Mouse (Mus musculus) cerebellum, adult 2 months (tissue): ENCODE data around the gene Prap1. TPM values are rescaled to one million over a fixed set of nuclear protein-coding genes. Genes with fewer than 3 reads are reported as not detected.

Source experiments
- DNase-seq, 2 experiments: peaks; one replicate each; pipeline ENCODE4 v3.0.0; 2021
- H3K27ac ChIP-seq: fragments of 200-500 bp; 2 replicates; pipeline ENCODE4 v1.5.1; 2012; ENCODE audit warnings: low read length, control low read depth, inconsistent platforms; ENCODE audit not compliant: insufficient read depth
- H3K27me3 ChIP-seq: fragments of 200-500 bp; 2 replicates; pipeline ENCODE4 v1.6.1; 2012; ENCODE audit warnings: inconsistent platforms, mild to moderate bottlenecking, low read length, moderate library complexity; ENCODE audit not compliant: control insufficient read depth, insufficient read depth
- H3K4me1 ChIP-seq: fragments of 200-500 bp; 2 replicates; pipeline ENCODE4 v1.6.1; 2011; ENCODE audit warnings: low read length; ENCODE audit not compliant: control insufficient read depth, insufficient read depth
- H3K4me3 ChIP-seq: fragments of 200-500 bp; replicated peaks from 2 replicates; pipeline ENCODE3; 2011; ENCODE audit warnings: mild to moderate bottlenecking, low read depth, low read length, control low read depth; ENCODE audit not compliant: insufficient read depth
- CTCF ChIP-seq: fragments of 200-500 bp; IDR thresholded peaks from 2 replicates; pipeline ENCODE4 v1.5.1; 2011; ENCODE audit warnings: low read depth, mild to moderate bottlenecking, control low read depth, low read length, moderate library complexity, borderline replicate concordance; ENCODE audit not compliant: insufficient read depth
- POLR2A ChIP-seq: fragments of 200-500 bp; IDR thresholded peaks from 2 replicates; pipeline ENCODE4 v1.6.1; 2011; ENCODE audit warnings: low read length, control low read depth, borderline replicate concordance; ENCODE audit not compliant: insufficient read depth
- WGBS: fragments of 180-500 bp; shearing (Covaris S2); methylation state at CpG from one replicate; pipeline ENCODE4 v1.1.7; 2018; 5-methylcytosine and 5-hydroxymethylcytosine counted together
- polyA plus RNA-seq: library from polyadenylated mRNA; depleted of rRNA; stranded (reverse); fragments of >200 nt; gene quantifications from 2 replicates; pipeline ENCODE4 v1.2.3, GENCODE M21; 2012

The Prap1 gene
- polyA plus RNA-seq, 1 experiment, result not detected

DNA sequence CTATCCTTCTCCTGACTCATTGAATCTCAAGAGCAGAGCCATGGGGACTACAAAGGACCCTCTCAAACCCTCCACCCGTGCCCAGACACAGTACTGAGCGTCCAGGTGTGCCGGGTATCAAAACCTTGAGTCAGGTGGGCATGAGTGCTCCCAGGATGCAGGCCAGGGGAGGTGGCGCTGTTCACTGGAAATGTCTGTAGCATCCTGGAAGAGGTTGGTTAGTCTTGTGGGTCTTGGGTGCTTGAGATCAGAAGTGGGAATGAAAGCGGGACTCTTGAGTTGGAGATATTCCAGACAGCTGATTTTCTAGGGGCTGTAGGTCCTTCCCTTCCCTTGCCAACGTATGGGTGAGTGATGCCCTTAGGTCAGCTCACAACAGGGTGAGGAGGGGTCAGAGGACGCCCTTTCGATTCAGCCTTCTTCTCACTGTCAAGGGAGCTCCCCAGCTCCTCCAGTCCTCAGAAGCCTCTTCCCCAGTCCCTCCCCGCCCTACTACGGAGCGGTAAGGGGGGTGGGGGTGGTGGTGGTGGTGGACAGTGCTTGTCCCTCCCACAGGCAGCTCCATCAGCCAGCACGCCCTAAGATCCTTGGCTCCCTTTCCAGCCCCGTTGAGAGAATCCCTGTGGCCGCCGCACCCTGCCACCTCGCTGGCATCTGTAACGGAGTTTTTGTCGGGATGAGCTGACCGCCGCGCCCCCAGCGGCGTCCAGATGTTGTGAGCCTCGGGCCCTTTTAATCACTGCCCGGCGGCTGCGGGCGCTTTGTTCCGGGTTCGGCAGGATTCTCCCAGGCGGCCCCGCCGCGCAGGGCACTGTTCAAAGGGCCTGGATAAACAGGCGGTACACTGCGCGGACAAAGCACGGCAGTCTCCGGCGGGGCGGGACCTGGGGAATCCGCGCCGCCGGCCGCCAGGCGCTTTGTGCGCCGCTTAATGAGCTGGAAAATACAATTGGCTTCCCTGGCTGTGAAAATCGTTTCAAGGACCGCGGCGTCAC, 35.5 kb upstream of the Prap1 start:
- no peak for DNase-seq
- 0 out of 2 replicates have a peak, but pooled peaks cover 3% of the 10 kb centered on the region for H3K4me1 ChIP-seq
- 4% methylated on average over 53 of the region's 53 CpGs for WGBS
- H3K27me3 ChIP-seq, result peaks cover 6% of the 10 kb centered on the region; the same call in 1 of the 2 replicates
- peak overlapping the region; percentile 2 for H3K4me3 ChIP-seq
- H3K27ac ChIP-seq, result no peak overlapping the region
- TF ChIP-seq POLR2A (no peak), CTCF (no peak)

DNA sequence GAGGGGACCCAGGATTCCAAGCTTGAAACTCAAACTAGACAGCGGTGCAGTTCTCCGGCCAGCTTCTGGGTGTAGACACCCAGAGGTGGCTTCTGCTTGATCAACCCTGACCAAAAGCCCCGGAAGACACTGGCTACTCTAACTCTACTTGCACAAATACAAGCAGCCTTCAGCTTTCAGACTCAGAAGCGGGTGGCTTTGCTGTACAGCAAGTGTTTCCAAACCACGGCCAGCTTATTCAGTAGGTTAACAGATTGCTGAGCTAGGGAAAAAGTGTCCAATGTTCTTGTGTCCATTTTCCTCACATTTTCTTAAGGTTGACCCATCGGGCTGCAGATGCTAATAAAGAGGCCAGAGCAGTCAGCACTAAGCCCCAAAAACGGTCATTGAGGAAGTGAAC, 34.7 kb upstream of the Prap1 start:
- no peak for TF ChIP-seq POLR2A
- no peak for TF ChIP-seq CTCF
- no peak for DNase-seq
- WGBS, result 29% methylated on average over 7 of the region's 7 CpGs
- 0 out of 2 replicates have a peak, but pooled peaks cover 3% of the 10 kb centered on the region for H3K4me1 ChIP-seq
- no peak overlapping the region for H3K4me3 ChIP-seq
- H3K27me3 ChIP-seq, result peaks cover 6% of the 10 kb centered on the region; the same call in 1 of the 2 replicates
- H3K27ac ChIP-seq, result no peak overlapping the region

DNA sequence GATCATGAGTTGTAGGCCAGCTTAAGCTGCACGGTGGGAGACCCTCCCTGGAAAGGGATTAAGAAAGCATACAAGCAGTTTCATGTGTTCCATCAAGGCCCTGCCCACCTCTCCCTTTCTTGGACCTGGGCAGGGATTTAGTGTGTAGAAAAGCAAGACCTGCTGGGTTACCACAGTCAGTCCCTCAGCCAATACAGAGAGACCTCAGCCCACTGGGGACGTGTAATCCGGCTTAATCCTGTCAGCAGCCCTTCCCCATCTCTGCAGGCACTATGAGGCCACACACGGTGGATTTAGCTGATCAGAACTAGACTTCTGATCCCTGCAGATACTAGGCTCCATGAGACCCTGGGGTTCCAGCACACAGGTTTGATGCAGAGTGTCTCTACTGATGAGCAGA, 33.6 kb upstream of the Prap1 start:
- TF ChIP-seq CTCF (no peak), POLR2A (no peak)
- no peak for DNase-seq
- WGBS, result 66% methylated on average over 4 of the region's 4 CpGs
- no peak overlapping the region for H3K27ac ChIP-seq
- H3K27me3 ChIP-seq, result peaks cover 6% of the 10 kb centered on the region; the same call in 1 of the 2 replicates
- H3K4me3 ChIP-seq, result no peak overlapping the region
- 0 out of 2 replicates have a peak, but pooled peaks cover 3% of the 10 kb centered on the region for H3K4me1 ChIP-seq

DNA sequence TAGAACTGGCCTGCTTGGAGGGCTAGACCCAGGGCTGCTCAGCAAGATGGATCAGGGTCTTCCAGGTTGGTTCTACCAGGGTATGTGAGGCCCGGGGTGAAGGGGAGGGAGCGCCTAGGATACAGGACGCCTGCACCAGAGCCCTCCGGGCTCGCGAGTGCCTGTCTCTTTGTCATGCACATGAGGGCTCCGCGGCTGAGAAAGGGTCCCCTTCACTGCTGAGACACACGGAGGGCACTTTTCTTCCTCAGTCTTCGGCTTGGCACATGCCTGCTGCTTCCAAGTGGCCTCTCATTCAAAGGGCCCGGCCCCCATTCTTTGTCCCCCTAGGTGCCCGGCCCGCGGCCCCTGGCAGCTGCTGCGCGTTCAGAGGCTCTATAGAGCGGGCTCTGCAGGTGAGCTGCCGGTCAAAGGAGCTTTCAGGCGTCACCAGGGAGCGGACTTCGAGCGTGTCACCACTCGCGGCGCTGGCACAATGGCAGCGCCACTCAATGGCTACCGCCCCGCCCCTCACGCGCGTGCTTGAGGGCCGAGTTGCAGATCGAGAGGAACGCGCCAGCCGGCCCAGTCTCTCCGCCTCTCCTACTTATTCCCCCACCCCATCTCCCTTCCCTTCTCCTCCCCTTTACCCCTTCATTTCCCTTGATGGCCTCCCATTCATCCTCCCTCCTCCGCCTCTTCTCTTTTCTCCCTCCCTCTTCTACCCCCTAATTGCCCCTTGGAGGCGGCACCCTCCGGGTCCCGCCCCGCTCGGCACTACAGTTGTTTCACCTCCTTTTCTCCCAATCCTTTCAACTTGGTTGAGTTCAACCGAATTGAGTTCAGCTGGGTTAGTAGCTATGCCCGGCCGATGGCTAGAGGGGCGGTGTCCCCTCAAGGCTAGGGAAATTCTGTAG, 32.0 kb upstream of the Prap1 start:
- H3K4me3 ChIP-seq, result no peak overlapping the region
- WGBS, result 5% methylated on average over 47 of the region's 47 CpGs
- H3K27ac ChIP-seq, result no peak overlapping the region
- DNase-seq, result no peak
- H3K4me1 ChIP-seq, result 0 out of 2 replicates have a peak, but pooled peaks cover 3% of the 10 kb centered on the region
- peaks cover 6% of the 10 kb centered on the region; the same call in 1 of the 2 replicates for H3K27me3 ChIP-seq
- no peak for TF ChIP-seq POLR2A
- TF ChIP-seq CTCF, result no peak

DNA sequence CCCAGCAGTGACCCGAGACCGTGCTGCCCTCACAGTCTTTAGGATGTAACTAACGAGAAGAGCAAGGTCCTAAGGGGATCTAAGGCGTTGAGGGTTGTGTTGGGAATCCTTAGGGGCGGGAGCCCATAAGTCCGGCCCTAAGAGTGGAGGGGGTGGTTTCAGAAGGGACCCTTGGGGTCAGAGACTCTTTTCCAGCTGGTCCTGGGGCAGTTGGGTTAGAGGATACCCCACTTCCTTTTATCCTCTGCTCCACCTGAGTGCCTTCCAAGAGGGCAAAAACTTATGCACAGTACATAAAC, 31.4 kb upstream of the Prap1 start:
- H3K27me3 ChIP-seq, result peaks cover 6% of the 10 kb centered on the region; the same call in 1 of the 2 replicates
- no peak overlapping the region for H3K4me3 ChIP-seq
- DNase-seq, result no peak
- H3K4me1 ChIP-seq, result 0 out of 2 replicates have a peak, but pooled peaks cover 3% of the 10 kb centered on the region
- TF ChIP-seq CTCF, result no peak
- TF ChIP-seq POLR2A, result no peak
- WGBS, result 3% methylated on average over 6 of the region's 6 CpGs
- H3K27ac ChIP-seq, result no peak overlapping the region

DNA sequence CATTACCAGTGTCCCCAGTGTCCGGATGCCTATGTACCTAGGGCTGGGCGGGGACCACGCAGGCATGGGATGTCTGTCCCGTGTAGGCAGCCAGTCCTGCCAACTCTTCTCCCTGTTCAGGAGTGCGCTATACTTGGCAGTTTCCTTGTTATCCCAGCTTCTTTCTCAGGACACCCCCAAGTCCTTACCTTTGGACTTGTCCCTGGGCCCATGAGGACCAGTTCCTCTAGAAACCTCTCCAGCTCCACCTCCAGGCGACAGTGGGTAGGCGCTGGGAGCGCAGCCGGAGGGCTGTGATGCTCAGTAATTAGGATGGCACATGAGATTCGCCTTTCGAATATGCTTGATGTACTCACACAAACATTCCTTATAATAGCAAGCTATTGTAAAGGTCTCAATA, 30.9 kb upstream of the Prap1 start:
- Histone ChIP-seq H3K27me3 (peaks cover 6% of the 10 kb centered on the region; the same call in 1 of the 2 replicates), H3K4me3 (no peak overlapping the region), H3K27ac (no peak overlapping the region), H3K4me1 (0 out of 2 replicates have a peak, but pooled peaks cover 3% of the 10 kb centered on the region)
- TF ChIP-seq POLR2A, result no peak
- peak; percentile 42; the same call in 1 of the 2 replicates for TF ChIP-seq CTCF
- 18% methylated on average over 11 of the region's 11 CpGs for WGBS
- no peak for DNase-seq

DNA sequence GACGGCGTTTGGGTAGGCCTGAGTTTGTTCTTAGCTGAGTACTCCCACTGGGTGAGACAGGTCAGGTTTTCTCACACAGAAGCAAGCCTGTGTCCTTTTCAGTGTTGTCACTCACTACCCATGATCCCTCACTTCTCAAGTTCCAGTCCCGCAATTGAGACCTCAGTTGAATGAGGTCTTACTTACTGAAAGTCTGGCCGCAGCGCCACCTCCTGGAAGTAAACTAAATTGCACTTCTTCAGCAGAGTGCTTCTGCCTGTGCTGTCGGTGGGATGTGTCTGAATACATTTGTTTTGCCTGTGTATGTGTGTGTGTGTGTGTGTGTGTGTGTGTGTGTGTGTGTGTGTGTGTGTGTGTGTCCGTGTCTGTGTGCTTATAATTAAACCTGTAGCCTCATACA, 30.1 kb upstream of the Prap1 start:
- H3K27me3 ChIP-seq, result peaks cover 6% of the 10 kb centered on the region; the same call in 1 of the 2 replicates
- WGBS, result 21% methylated on average over 7 of the region's 7 CpGs
- H3K4me1 ChIP-seq, result no peaks in the 10 kb centered on the region
- DNase-seq, result peak; percentile 57 to 66
- H3K4me3 ChIP-seq, result no peak overlapping the region
- TF ChIP-seq CTCF (peak; percentile 76), POLR2A (no peak)
- H3K27ac ChIP-seq, result no peak overlapping the region

DNA sequence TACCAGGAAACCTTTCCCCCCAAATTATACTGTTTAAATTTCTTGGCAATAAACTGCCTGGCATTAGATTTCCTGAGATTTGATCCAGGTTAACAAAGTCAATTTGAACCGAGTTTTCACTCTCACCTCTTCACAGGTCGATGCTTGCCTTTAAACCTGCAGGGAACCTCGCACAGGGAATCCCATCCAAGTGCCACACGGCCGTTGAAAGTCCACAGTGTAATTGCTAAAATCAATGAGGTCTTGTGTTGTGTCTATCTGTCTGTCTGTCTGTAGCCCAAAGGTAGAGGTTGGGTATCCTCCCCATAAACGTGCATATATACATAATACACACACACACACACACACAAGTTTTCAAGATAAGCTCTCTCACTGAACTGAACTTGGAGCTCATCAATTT, 25.8 kb upstream of the Prap1 start:
- Histone ChIP-seq H3K4me3 (no peak overlapping the region), H3K27ac (no peak overlapping the region), H3K27me3 (no peaks in the 10 kb centered on the region), H3K4me1 (no peaks in the 10 kb centered on the region)
- DNase-seq, result no peak
- 65% methylated on average over 6 of the region's 6 CpGs for WGBS
- TF ChIP-seq POLR2A (no peak), CTCF (no peak)
